Mouse (Mus musculus): ENCODE measurements around the gene Aldh3b2. TPM values are rescaled to one million over a fixed set of nuclear protein-coding genes. Genes with fewer than 3 reads are reported as not detected.

The Aldh3b2 gene
- polyA plus RNA-seq, 1 experiment from 2014 or later: 2.8 TPM

GRCm38 (mm10) chr19:3930262-3931057 lies 41.7 kb upstream of the Aldh3b2 start:
- WGBS: 71% methylated on average over 21 of the region's 21 CpGs
- Histone ChIP-seq H3K27ac (peak overlapping the region; percentile 69), H3K4me2 (replicated peaks) (no peak overlapping the region), H3K9me3 (no peaks in the 10 kb centered on the region), H3K9ac (0 out of 2 replicates have a peak overlapping the region, but pooled peaks have one; percentile 12), H3K36me3 (no peaks in the 10 kb centered on the region), H3K4me3 (no peak overlapping the region), H3K27me3 (no peaks in the 10 kb centered on the region), H3K4me1 (peaks cover 23% of the 10 kb centered on the region; the same call in 1 of the 2 replicates)
- ATAC-seq (ENCODE audit: insufficient number of reproducible peaks, insufficient read depth, low FRiP score, low TSS enrichment): no peak

GRCm38 (mm10) chr19:3931716-3932115 lies 40.4 kb upstream of the Aldh3b2 start:
- 84% methylated on average over 9 of the region's 9 CpGs for WGBS
- Histone ChIP-seq H3K4me1 (peaks cover 29% of the 10 kb centered on the region), H3K9ac (no peak overlapping the region), H3K4me3 (no peak overlapping the region), H3K36me3 (no peaks in the 10 kb centered on the region), H3K27ac (no peak overlapping the region), H3K27me3 (no peaks in the 10 kb centered on the region), H3K9me3 (no peaks in the 10 kb centered on the region), H3K4me2 (replicated peaks) (no peak overlapping the region)
- no peak for ATAC-seq (ENCODE audit: insufficient number of reproducible peaks, insufficient read depth, low FRiP score, low TSS enrichment)

GRCm38 (mm10) chr19:3935032-3935895 lies 36.9 kb upstream of the Aldh3b2 start, which contains the start of gene Unc93b1:
Unc93b1 (plus strand) TSS chr19:3935186.
- H3K9ac ChIP-seq: peak within 1 kb of the TSS; percentile 50
- H3K4me1 ChIP-seq: peaks cover 17% of the 10 kb centered on the region
- no peaks in the 10 kb centered on the region for H3K36me3 ChIP-seq
- no peaks in the 10 kb centered on the region for H3K27me3 ChIP-seq
- peak within 1 kb of the TSS; percentile 88 for H3K4me2 ChIP-seq (replicated peaks)
- no peak within 1 kb of the TSS for H3K27ac ChIP-seq
- 6% methylated on average over 42 of the region's 42 CpGs for WGBS
- no peaks in the 10 kb centered on the region for H3K9me3 ChIP-seq
- ATAC-seq (ENCODE audit: insufficient number of reproducible peaks, insufficient read depth, low FRiP score, low TSS enrichment): peak; percentile 85
- peak within 1 kb of the TSS; percentile 46 for H3K4me3 ChIP-seq

- no peak overlapping the region for H3K27ac ChIP-seq
- 7% methylated on average over 22 of the region's 22 CpGs for WGBS
- H3K4me1 ChIP-seq: peaks cover 10% of the 10 kb centered on the region
- peak; percentile 41 for ATAC-seq (ENCODE audit: insufficient number of reproducible peaks, insufficient read depth, low FRiP score, low TSS enrichment)
- H3K9me3 ChIP-seq: no peaks in the 10 kb centered on the region
- H3K27me3 ChIP-seq: no peaks in the 10 kb centered on the region
- H3K36me3 ChIP-seq: no peaks in the 10 kb centered on the region
- peak overlapping the region; percentile 50 for H3K9ac ChIP-seq
- H3K4me2 ChIP-seq (replicated peaks): peak overlapping the region; percentile 88
- H3K4me3 ChIP-seq: peak overlapping the region; percentile 46
Measured at GRCm38 (mm10) chr19:3935896-3936850, 36.0 kb upstream of the Aldh3b2 start.

- Histone ChIP-seq H3K4me2 (replicated peaks) (no peak overlapping the region), H3K27ac (no peak overlapping the region), H3K9me3 (no peaks in the 10 kb centered on the region), H3K4me3 (no peak overlapping the region), H3K27me3 (no peaks in the 10 kb centered on the region), H3K9ac (no peak overlapping the region), H3K36me3 (no peaks in the 10 kb centered on the region), H3K4me1 (no peaks in the 10 kb centered on the region)
- ATAC-seq (ENCODE audit: insufficient number of reproducible peaks, insufficient read depth, low FRiP score, low TSS enrichment): no peak
- 85% methylated on average over 7 of the region's 7 CpGs for whole genome bisulfite sequencing
Measured at GRCm38 (mm10) chr19:3942315-3942714, 29.8 kb upstream of the Aldh3b2 start.

- H3K4me2 ChIP-seq (replicated peaks): 0 out of 2 replicates have a peak overlapping the region, but pooled peaks have one; percentile 20
Measured at GRCm38 (mm10) chr19:3942986-3943735, 29.0 kb upstream of the Aldh3b2 start.

GRCm38 (mm10) chr19:3945872-3946564 lies 26.1 kb upstream of the Aldh3b2 start:
- Histone ChIP-seq H3K4me1 (no peaks in the 10 kb centered on the region), H3K36me3 (no peaks in the 10 kb centered on the region), H3K27me3 (no peaks in the 10 kb centered on the region), H3K4me3 (no peak overlapping the region), H3K4me2 (replicated peaks) (no peak overlapping the region), H3K9ac (no peak overlapping the region), H3K9me3 (no peaks in the 10 kb centered on the region), H3K27ac (no peak overlapping the region)
- 32% methylated on average over 10 of the region's 10 CpGs for WGBS
- no peak for ATAC-seq (ENCODE audit: insufficient number of reproducible peaks, insufficient read depth, low FRiP score, low TSS enrichment)

More at GRCm38 (mm10) chr19:3942986-3943735, 29.0 kb upstream of the Aldh3b2 start:
- H3K27me3 ChIP-seq: no peaks in the 10 kb centered on the region
- ATAC-seq (ENCODE audit: insufficient number of reproducible peaks, insufficient read depth, low FRiP score, low TSS enrichment): no peak
- H3K27ac ChIP-seq: no peak overlapping the region
- H3K4me3 ChIP-seq: no peak overlapping the region
- 17% methylated on average over 27 of the region's 27 CpGs for WGBS
- H3K4me1 ChIP-seq: no peaks in the 10 kb centered on the region
- no peaks in the 10 kb centered on the region for H3K9me3 ChIP-seq
- H3K36me3 ChIP-seq: no peaks in the 10 kb centered on the region
- no peak overlapping the region for H3K9ac ChIP-seq

GRCm38 (mm10) chr19:3946715-3947114 lies 25.4 kb upstream of the Aldh3b2 start:
- Histone ChIP-seq H3K27ac (no peak overlapping the region), H3K9ac (no peak overlapping the region), H3K27me3 (no peaks in the 10 kb centered on the region), H3K36me3 (no peaks in the 10 kb centered on the region), H3K9me3 (no peaks in the 10 kb centered on the region), H3K4me3 (no peak overlapping the region), H3K4me2 (replicated peaks) (no peak overlapping the region), H3K4me1 (no peaks in the 10 kb centered on the region)
- ATAC-seq (ENCODE audit: insufficient number of reproducible peaks, insufficient read depth, low FRiP score, low TSS enrichment): no peak
- WGBS: 18% methylated on average over 2 of the region's 2 CpGs

GRCm38 (mm10) chr19:3947813-3948212 lies 24.3 kb upstream of the Aldh3b2 start:
- Histone ChIP-seq H3K9me3 (no peaks in the 10 kb centered on the region), H3K4me2 (replicated peaks) (no peak overlapping the region), H3K27me3 (no peaks in the 10 kb centered on the region), H3K4me3 (no peak overlapping the region), H3K9ac (no peak overlapping the region), H3K36me3 (no peaks in the 10 kb centered on the region), H3K4me1 (no peaks in the 10 kb centered on the region), H3K27ac (no peak overlapping the region)
- no peak for ATAC-seq (ENCODE audit: insufficient number of reproducible peaks, insufficient read depth, low FRiP score, low TSS enrichment)
- WGBS: 72% methylated on average over 3 of the region's 3 CpGs

- Histone ChIP-seq H3K4me2 (replicated peaks) (no peak overlapping the region), H3K4me1 (no peaks in the 10 kb centered on the region), H3K27ac (no peak overlapping the region), H3K36me3 (no peaks in the 10 kb centered on the region), H3K4me3 (no peak overlapping the region), H3K9ac (no peak overlapping the region), H3K27me3 (no peaks in the 10 kb centered on the region), H3K9me3 (no peaks in the 10 kb centered on the region)
- ATAC-seq (ENCODE audit: insufficient number of reproducible peaks, insufficient read depth, low FRiP score, low TSS enrichment): no peak
- WGBS: 70% methylated on average over 14 of the region's 14 CpGs
Measured at GRCm38 (mm10) chr19:3948546-3948945, 23.6 kb upstream of the Aldh3b2 start.

Measured in embryonic facial prominence, embryonic 12.5 days (tissue).